Mouse (Mus musculus): Measurements from ENCODE around the gene Abtb1. TPM values are rescaled to one million over a fixed set of nuclear protein-coding genes. Genes with fewer than 3 reads are reported as not detected.

Gene Abtb1
- 43.1 and 43.4 TPM in 2 replicates for polyA plus RNA-seq (2015; fragmentation: Nextera tagmentation; extraction: Ambion mirVana)

DNA sequence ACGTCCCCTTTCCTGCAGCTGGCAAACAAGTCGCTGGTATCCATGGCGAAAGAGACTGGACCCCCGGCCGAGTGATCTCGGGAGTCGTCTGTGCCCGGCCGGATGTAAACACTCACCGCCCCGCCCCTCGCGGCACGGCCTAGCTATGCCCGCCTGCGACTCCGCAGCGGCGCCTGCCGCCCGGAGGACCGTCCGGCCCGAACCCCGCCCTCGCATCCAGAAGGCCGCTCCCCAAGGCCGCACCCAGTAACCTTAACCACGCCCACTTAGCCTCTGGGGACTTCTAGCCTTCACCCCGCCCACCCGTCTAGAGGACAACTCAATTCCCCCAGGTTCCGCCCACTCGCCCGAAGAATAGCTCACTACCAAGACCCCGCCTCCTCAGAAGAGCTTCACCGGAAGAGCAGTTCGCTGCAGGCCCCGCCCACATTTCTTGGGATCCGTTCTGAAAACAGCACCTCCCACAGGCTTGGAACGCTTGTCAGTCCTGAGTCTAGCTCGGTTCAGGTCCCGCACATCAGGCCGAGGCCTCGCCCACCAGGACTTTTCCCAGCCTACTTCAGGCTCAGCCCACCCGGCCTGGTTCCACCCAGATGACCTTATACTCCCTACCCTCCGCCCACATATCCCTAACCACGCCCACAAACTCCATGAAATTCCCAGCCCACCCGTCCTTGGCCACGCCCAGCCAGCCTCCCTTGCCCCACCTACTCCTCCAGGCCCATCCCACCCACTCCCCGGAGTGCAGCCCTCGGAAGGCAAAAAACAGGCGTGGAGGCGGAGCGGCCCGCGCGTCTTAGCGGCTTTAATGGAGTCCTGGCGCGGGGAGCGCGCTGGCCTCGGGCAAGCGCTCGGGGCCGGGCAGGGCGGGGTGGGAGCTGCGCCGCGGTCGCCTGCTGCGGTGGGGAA lies at the start of gene Abtb1:
Abtb1 (minus strand) TSS at position 204 of the 909 bp plus-strand sequence.
- Histone ChIP-seq H3K27me3 (no peaks in the 10 kb centered on the region), H3K9me3 (no peaks in the 10 kb centered on the region), H3K4me2 (peak within 1 kb of the TSS; percentile 79), H3K27ac (replicated peaks) (peak within 1 kb of the TSS; percentile 91), H3K9ac (peak within 1 kb of the TSS; percentile 75), H3K4me3 (peak within 1 kb of the TSS; percentile 68), H3K36me3 (peaks cover 63% of the 10 kb centered on the region), H3K4me1 (replicated peaks) (peaks cover 36% of the 10 kb centered on the region)
- WGBS: under 1% methylated on average over 71 of the region's 72 CpGs
- ATAC-seq (ENCODE audit: low read depth): peak; percentile 96

DNA sequence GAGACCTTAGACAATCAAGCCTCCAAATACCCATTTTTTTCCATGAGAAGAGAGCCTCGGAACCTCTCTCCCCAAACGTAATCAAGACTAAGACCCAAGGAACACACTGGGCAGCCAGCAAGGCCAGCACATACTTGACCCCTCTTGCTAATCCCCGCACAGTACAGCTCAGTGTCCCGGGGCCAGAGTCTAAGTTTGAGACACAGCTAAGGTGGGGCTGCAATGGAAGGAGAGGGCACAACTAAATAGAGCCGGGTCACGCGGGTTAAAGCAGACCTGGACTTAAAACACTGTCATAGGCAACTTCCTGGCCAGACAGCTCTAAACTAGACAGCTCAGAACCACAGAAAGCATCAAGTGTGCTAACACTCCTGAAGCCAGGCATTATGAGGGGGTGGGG lies 49.0 kb upstream of the Abtb1 start:
- Histone ChIP-seq H3K27ac (replicated peaks) (no peak overlapping the region), H3K4me1 (replicated peaks) (peaks cover 12% of the 10 kb centered on the region), H3K27me3 (no peaks in the 10 kb centered on the region), H3K9me3 (no peaks in the 10 kb centered on the region), H3K4me2 (no peak overlapping the region), H3K4me3 (no peak overlapping the region), H3K36me3 (peaks cover 71% of the 10 kb centered on the region), H3K9ac (no peak overlapping the region)
- ATAC-seq (ENCODE audit: low read depth): no peak
- 93% methylated on average over 7 of the region's 7 CpGs for WGBS

DNA sequence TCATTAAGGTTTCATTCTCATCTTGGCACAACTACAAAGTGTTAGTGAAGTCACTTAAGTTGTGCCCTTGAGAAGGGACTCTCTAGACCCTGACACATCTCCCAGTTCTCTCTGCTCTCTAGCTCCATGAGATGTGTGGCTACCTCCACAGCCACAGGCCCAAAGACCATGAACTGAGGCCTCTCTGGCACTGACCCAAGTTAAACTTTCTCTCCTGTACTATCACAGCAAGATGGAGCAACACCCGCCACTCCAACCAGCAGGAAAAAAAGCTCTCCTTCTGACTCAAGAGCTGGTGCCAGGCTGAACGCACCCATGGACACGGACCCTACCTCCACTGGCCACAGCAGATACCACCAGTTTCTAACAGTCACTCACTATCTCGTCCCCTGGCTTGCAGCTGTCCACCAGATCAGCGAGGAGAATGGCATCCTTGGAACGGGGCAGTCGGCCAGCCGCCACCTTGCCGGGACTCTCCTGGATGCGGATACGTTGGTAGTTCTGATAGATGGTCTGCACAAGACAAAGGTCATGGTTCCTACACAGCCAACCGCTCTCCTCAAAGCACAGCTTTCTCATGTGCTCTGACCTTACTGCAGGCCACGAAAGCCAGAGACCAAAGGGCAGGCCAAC lies 47.7 kb upstream of the Abtb1 start:
- peaks cover 79% of the 10 kb centered on the region for H3K36me3 ChIP-seq

DNA sequence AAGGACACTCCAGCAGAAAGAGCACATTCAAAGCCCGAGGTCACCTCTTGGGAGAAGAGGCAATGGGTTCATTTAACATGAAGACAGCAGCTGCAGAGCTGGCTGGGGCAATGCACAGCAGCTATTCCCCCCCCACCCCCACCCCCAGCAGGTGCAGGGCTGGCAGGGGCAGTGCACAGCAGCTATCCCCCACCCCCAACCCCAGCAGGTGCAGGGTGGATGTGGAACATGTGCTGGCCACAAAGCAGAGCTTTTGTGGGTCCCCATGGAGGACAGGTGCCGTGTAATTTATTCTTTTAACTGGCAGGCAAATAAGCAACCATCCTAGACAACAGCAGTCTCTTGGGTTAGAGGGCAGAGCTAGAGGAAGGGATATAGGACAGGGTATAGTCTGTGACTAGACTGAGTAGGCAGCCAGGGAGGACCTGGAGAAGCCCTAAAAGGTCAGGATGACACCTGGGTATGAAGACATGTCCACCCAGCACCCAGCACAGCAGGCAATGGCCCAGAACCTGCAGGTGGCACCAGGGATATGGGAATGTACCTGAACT lies 44.7 kb upstream of the Abtb1 start:
- Histone ChIP-seq H3K9me3 (no peaks in the 10 kb centered on the region), H3K4me2 (no peak overlapping the region), H3K27me3 (no peaks in the 10 kb centered on the region), H3K36me3 (peaks cover 73% of the 10 kb centered on the region), H3K4me1 (replicated peaks) (peaks cover 21% of the 10 kb centered on the region), H3K27ac (replicated peaks) (peak overlapping the region; percentile 64), H3K4me3 (no peak overlapping the region), H3K9ac (no peak overlapping the region)
- peak; percentile 83 for ATAC-seq (ENCODE audit: low read depth)
- WGBS: 41% methylated on average over 2 of the region's 2 CpGs

More for the DNA sequence above, 47.7 kb upstream of the Abtb1 start:
- Histone ChIP-seq H3K27me3 (no peaks in the 10 kb centered on the region), H3K4me2 (no peak overlapping the region), H3K9me3 (no peaks in the 10 kb centered on the region), H3K27ac (replicated peaks) (no peak overlapping the region), H3K9ac (no peak overlapping the region), H3K4me1 (replicated peaks) (peaks cover 12% of the 10 kb centered on the region), H3K4me3 (no peak overlapping the region)
- 92% methylated on average over 13 of the region's 13 CpGs for WGBS
- ATAC-seq (ENCODE audit: low read depth): no peak

DNA sequence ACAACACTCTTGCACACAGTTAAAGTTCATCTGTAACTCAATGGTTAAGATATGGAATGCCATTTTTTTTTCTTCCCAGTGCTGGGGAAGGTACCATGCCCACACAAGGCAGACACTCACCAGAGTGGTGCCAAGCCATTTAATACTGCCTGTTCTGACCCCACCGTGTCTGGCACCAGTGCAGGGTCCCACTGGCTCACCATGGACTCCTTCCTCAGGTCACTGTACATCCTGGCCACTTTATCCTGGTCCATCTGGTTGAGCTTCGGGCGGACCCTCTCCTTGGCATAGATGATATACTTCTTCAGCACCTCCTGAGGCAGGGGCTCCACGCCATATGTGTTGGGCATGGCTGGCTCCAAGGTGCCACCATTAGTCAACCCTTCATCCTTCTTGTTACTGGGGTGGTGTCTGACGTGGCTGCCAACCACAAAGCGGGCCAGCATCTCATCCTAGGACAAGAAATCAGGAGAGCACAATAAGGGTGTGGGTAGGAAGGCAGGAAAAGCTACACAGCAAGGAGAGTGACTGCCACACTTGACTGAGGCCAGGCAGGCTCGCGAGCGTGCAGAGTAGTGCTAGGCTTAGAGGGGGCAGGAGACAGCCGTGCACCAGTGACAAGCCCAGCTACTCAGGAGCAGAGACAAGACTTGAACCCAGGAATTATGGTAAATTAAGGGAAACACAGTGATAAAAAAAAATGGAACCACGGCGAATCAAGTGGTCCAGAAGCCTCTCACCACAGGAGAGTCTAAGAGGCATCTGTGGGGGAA lies 44.0 kb upstream of the Abtb1 start:
- H3K4me2 ChIP-seq: no peak overlapping the region
- no peak overlapping the region for H3K9ac ChIP-seq
- WGBS: 74% methylated on average over 12 of the region's 12 CpGs
- no peaks in the 10 kb centered on the region for H3K9me3 ChIP-seq
- H3K4me3 ChIP-seq: no peak overlapping the region
- peaks cover 24% of the 10 kb centered on the region for H3K4me1 ChIP-seq (replicated peaks)
- peak; percentile 41; the same call in 1 of the 2 replicates for ATAC-seq (ENCODE audit: low read depth)
- peak overlapping the region; percentile 64 for H3K27ac ChIP-seq (replicated peaks)
- H3K36me3 ChIP-seq: peaks cover 66% of the 10 kb centered on the region
- no peaks in the 10 kb centered on the region for H3K27me3 ChIP-seq

DNA sequence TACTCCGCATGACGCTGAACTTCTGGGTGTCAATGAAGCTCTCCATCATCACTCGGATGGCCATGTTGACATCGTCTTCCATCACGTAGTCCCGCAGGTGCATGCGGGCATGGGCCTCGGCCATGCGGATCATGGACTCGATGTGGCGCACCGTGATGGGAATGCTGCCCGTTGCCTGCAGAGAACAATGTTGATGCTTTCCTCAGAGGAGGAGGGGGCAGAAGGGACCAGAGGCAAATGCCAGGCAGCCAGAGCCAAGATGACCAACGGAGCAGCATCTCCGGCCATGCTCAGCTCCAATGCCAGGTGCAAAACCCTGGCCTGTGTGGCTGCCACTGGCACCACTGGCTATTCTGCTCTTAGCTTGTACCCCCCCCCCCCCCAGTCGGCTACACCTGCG lies 42.9 kb upstream of the Abtb1 start:
- Histone ChIP-seq H3K9me3 (no peaks in the 10 kb centered on the region), H3K4me1 (replicated peaks) (peaks cover 24% of the 10 kb centered on the region), H3K4me3 (no peak overlapping the region), H3K36me3 (peaks cover 57% of the 10 kb centered on the region), H3K4me2 (no peak overlapping the region), H3K9ac (no peak overlapping the region), H3K27ac (replicated peaks) (no peak overlapping the region), H3K27me3 (no peaks in the 10 kb centered on the region)
- no peak for ATAC-seq (ENCODE audit: low read depth)
- WGBS: 95% methylated on average over 17 of the region's 17 CpGs

DNA sequence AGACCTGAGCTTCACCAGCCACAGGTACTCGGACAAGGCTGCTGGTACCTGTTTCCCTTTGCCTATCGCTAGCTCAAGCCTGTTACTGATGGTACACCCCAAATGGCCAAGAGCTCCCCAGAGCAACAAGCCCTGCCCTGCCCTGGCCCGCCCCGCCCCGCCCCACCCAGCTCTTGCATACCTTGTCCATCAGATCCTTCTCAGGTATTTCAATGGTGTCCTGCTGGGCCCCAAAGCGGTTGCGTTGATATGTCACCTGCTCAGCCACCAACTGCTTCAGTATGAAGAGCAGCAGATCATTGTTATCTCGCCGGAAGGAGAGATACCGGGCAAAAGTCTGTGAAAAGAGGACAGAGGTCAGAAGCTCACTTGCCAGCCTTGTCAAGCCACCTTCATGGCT lies 42.4 kb upstream of the Abtb1 start:
- ATAC-seq (ENCODE audit: low read depth): no peak
- Histone ChIP-seq H3K36me3 (peaks cover 52% of the 10 kb centered on the region), H3K27me3 (no peaks in the 10 kb centered on the region), H3K4me2 (no peak overlapping the region), H3K9ac (no peak overlapping the region), H3K4me3 (no peak overlapping the region), H3K27ac (replicated peaks) (no peak overlapping the region), H3K4me1 (replicated peaks) (peaks cover 24% of the 10 kb centered on the region), H3K9me3 (no peaks in the 10 kb centered on the region)
- 94% methylated on average over 10 of the region's 10 CpGs for WGBS

DNA sequence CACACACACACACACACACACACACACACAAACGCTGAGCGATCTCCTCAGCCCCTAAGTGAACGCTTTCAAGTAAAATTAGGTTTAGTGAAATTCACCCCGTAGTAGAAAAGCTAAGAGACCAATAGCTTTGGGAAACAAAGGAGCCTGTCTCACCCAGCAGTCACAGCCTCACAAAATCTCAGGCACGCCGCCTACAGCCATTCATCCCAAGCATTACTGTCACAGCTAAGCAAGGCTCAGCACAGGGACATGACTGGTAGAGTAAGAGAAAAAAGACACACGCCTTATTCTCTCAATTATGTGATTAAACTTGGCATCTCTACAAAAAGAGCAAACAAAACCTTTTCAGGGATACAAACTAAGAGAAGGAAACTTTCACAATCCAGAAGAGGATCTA lies 39.5 kb upstream of the Abtb1 start:
- WGBS: 56% methylated on average over 7 of the region's 7 CpGs
- no peak overlapping the region for H3K4me3 ChIP-seq
- peaks cover 12% of the 10 kb centered on the region for H3K4me1 ChIP-seq (replicated peaks)
- no peaks in the 10 kb centered on the region for H3K9me3 ChIP-seq
- H3K36me3 ChIP-seq: peaks cover 24% of the 10 kb centered on the region
- H3K4me2 ChIP-seq: no peak overlapping the region
- no peak for ATAC-seq (ENCODE audit: low read depth)
- H3K27ac ChIP-seq (replicated peaks): peak overlapping the region; percentile 52
- no peak overlapping the region for H3K9ac ChIP-seq
- H3K27me3 ChIP-seq: no peaks in the 10 kb centered on the region

DNA sequence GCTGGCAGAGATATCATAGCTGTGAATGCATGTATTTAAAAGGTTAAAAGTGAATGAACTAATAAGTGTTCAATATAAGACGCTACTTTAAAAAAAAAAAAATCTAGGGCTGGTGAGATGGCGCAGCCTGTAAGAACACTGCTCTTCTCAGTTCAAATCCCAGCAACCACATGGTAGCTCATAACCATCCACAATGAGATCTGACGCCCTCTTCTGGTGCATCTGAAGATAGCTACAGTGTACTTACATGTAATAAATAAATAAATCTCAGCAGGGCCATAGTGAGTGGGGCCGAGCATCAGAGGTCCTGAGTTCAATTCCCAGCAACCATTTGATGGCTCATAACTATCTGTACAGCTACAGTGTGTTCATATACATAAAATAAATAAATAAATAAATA lies 37.7 kb upstream of the Abtb1 start:
- no peak for ATAC-seq (ENCODE audit: low read depth)
- Histone ChIP-seq H3K4me1 (replicated peaks) (peaks cover 15% of the 10 kb centered on the region), H3K4me3 (no peak overlapping the region), H3K27me3 (no peaks in the 10 kb centered on the region), H3K4me2 (no peak overlapping the region), H3K36me3 (peaks cover 11% of the 10 kb centered on the region), H3K27ac (replicated peaks) (no peak overlapping the region), H3K9ac (no peak overlapping the region), H3K9me3 (no peaks in the 10 kb centered on the region)
- 55% methylated on average over 4 of the region's 4 CpGs for WGBS

DNA sequence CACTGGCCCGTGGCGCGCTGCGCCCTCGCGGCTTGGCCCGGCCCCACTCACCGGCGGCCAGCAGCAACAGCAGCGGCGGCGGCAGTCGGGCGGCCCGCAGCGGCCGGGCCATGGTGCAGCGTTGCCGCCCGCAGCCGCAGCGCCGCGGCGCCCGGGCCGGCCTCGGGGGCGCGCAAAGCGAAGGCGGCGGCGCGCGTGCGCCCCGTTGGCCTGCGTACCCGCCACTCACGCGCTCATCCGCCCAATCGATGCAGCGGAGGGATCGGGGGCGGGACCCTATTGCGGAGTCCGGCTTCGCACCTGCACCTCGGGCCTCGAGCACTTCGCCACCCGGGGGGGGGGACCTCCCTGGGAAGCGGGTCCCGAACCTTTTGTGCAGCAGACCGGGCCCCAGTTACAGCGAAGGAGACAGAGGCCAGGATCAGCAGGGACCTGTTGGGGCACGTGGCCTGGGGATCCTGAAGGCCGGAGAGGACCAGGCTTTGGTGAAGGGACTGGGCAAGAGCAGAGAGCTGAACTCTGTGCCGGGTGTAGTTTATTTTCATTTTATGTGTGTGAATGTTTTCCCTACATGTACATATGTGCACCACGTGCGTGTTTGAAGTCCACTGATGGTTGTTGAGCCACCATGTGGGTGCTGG lies 33.2 kb upstream of the Abtb1 start, which contains the start of gene Podxl2:
Podxl2 (minus strand) TSS at position 177 of the 641 bp plus-strand sequence.
- Histone ChIP-seq H3K4me3 (peak within 1 kb of the TSS; percentile 94), H3K27ac (replicated peaks) (peak within 1 kb of the TSS; percentile 96), H3K4me1 (replicated peaks) (peaks cover 41% of the 10 kb centered on the region), H3K9me3 (no peaks in the 10 kb centered on the region), H3K27me3 (no peaks in the 10 kb centered on the region), H3K9ac (peak within 1 kb of the TSS; percentile 98), H3K36me3 (no peaks in the 10 kb centered on the region), H3K4me2 (peak within 1 kb of the TSS; percentile 85)
- 6% methylated on average over 50 of the region's 63 CpGs for WGBS
- ATAC-seq (ENCODE audit: low read depth): peak; percentile 64
